Mouse (Mus musculus): ENCODE measurements around the gene Dhx57.
"Not testable (repeated sequence)": the region's sequence is repeated elsewhere in the genome, so short reads cannot be mapped to it uniquely, and the experiment has no call there.

Gene Dhx57

GRCm38 (mm10) chr17:80255208-80255607, 35.1 kb downstream of the Dhx57 start:
- DNase-seq (ENCODE audit: low spot score in 2 of 2), result no peak

GRCm38 (mm10) chr17:80254421-80254820, 35.9 kb downstream of the Dhx57 start:
- no peak for DNase-seq (ENCODE audit: low spot score in 2 of 2)

GRCm38 (mm10) chr17:80252757-80253525, 37.3 kb downstream of the Dhx57 start:
- no peak for DNase-seq (ENCODE audit: low spot score in 2 of 2)

- no peak for DNase-seq (ENCODE audit: low spot score in 2 of 2)
Observed at GRCm38 (mm10) chr17:80243116-80243515, 47.2 kb downstream of the Dhx57 start.

- DNase-seq (ENCODE audit: low spot score in 2 of 2), result no peak
Observed at GRCm38 (mm10) chr17:80241594-80241993, 48.7 kb downstream of the Dhx57 start.

- DNase-seq (ENCODE audit: low spot score in 2 of 2), result no peak
Observed at GRCm38 (mm10) chr17:80237475-80237874, 52.8 kb downstream of the Dhx57 start.

- peak in 1 of 2 experiments; percentile 42 for DNase-seq (ENCODE audit: low spot score in 2 of 2)
Observed at GRCm38 (mm10) chr17:80236805-80237204, 53.5 kb downstream of the Dhx57 start.

- DNase-seq (ENCODE audit: low spot score in 2 of 2), result no peak
Observed at GRCm38 (mm10) chr17:80235477-80235876, 54.8 kb downstream of the Dhx57 start.

- no peak for DNase-seq (ENCODE audit: low spot score in 2 of 2)
Observed at GRCm38 (mm10) chr17:80234376-80234775, 55.9 kb downstream of the Dhx57 start.

GRCm38 (mm10) chr17:80233844-80234243, 56.4 kb downstream of the Dhx57 start:
- no peak for DNase-seq (ENCODE audit: low spot score in 2 of 2)

- DNase-seq (ENCODE audit: low spot score in 2 of 2), result no peak
Observed at GRCm38 (mm10) chr17:80229396-80229795, 60.9 kb downstream of the Dhx57 start.

GRCm38 (mm10) chr17:80225142-80225541, 65.1 kb downstream of the Dhx57 start:
- not testable (repeated sequence) for DNase-seq (ENCODE audit: low spot score in 2 of 2)

- peak; percentile 66 to 72 for DNase-seq (ENCODE audit: low spot score in 2 of 2)
Observed at GRCm38 (mm10) chr17:80224326-80225116, 65.8 kb downstream of the Dhx57 start, which contains the start of gene Gemin6. Gene Gemin6 (plus strand): TSS chr17:80224441.

- DNase-seq (ENCODE audit: low spot score in 2 of 2), result no peak
Observed at GRCm38 (mm10) chr17:80223829-80224228, 66.4 kb downstream of the Dhx57 start.

GRCm38 (mm10) chr17:80221890-80222628, 68.2 kb downstream of the Dhx57 start:
- DNase-seq (ENCODE audit: low spot score in 2 of 2), result peak; percentile 27 to 51

GRCm38 (mm10) chr17:80221202-80221601, 69.1 kb downstream of the Dhx57 start:
- no peak for DNase-seq (ENCODE audit: low spot score in 2 of 2)

- no peak for DNase-seq (ENCODE audit: low spot score in 2 of 2)
Observed at GRCm38 (mm10) chr17:80220131-80220530, 70.1 kb downstream of the Dhx57 start.

GRCm38 (mm10) chr17:80213998-80214397, 76.3 kb downstream of the Dhx57 start:
- not testable (repeated sequence) for DNase-seq (ENCODE audit: low spot score in 2 of 2)

GRCm38 (mm10) chr17:80206671-80207581, 83.3 kb downstream of the Dhx57 start, which contains the start of the genes Srsf7 and Ttc39d:
Gene Srsf7 (minus strand): TSS chr17:80207307.
Gene Ttc39d (plus strand): TSS chr17:80207460.
- peak; percentile 97 to 98 for DNase-seq (ENCODE audit: low spot score in 2 of 2)

GRCm38 (mm10) chr17:80206301-80206670, 84.0 kb downstream of the Dhx57 start:
- DNase-seq (ENCODE audit: low spot score in 2 of 2), result peak in 1 of 2 experiments; percentile 10

GRCm38 (mm10) chr17:80205657-80206056, 84.6 kb downstream of the Dhx57 start:
- no peak for DNase-seq (ENCODE audit: low spot score in 2 of 2)
